Mouse (Mus musculus): ENCODE data around the gene Ano8.

DNA sequence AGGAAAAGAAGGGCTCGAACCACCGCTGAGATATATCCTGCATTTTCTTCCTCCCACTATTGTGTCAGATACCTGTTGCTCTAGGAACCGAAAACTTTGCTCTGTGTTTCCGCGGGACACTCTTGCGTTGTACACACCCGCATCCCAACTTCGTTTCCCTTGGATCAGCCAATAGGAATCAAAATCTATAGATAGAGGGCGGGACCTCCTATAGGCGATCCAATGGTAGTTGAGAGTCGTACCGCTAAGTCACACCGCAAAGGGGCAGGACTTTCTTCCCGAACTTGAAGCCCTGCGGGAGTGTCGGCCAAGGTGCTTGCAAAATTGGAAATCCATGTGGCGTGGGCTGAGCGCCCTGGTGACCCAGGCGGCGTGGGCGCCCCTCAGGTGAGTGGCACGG lies 2.7 kb upstream of the Ano8 start:
- no peak for TF ChIP-seq POLR2A (IDR thresholded peaks at IDR 0.05; ENCODE audit: insufficient read depth, low read length)
- TF ChIP-seq EP300 (IDR thresholded peaks at IDR 0.05; ENCODE audit: insufficient read depth, low read depth, low read length): no peak
